Mouse (Mus musculus) liver, postnatal 0 days (tissue): Measurements from ENCODE around the gene Tmem259. TPM values are rescaled to one million over a fixed set of nuclear protein-coding genes. Genes with fewer than 3 reads are reported as not detected.
"Not testable (repeated sequence)": the region's sequence is repeated elsewhere in the genome, so short reads cannot be mapped to it uniquely, and the experiment has no call there.

ENCODE experiments used
- ATAC-seq: fragments of 200-750 bp; cut with Nextera tagmentation; 2 replicates; pipeline ENCODE4 v1.8.0; 2017; ENCODE audit warnings: mild to moderate bottlenecking, moderate library complexity
- DNase-seq: peaks from one replicate; pipeline ENCODE4 v3.0.0-alpha.2; 2016
- H3K27ac ChIP-seq: fragments of 300-500 bp; sonication (generic); 2 replicates; pipeline ENCODE4 v1.5.1; 2014; ENCODE audit warnings: antibody characterized with exemption, moderate library complexity, mild to moderate bottlenecking, low read depth
- H3K27me3 ChIP-seq: fragments of 300-500 bp; sonication (generic); 2 replicates; pipeline ENCODE4 v1.6.1; 2014; ENCODE audit warnings: low read length, control low read depth, mixed read lengths; ENCODE audit not compliant: insufficient read depth
- H3K36me3 ChIP-seq: fragments of 300-500 bp; sonication (generic); replicated peaks from 2 replicates; pipeline ENCODE4 v1.6.1; 2014; ENCODE audit warnings: mild to moderate bottlenecking, control low read depth, low read length, moderate library complexity, mixed read lengths; ENCODE audit not compliant: insufficient read depth
- H3K4me1 ChIP-seq: fragments of 300-500 bp; sonication (generic); 2 replicates; pipeline ENCODE4 v1.6.1; 2014; ENCODE audit warnings: antibody characterized with exemption, mild to moderate bottlenecking, control low read depth; ENCODE audit not compliant: insufficient read depth
- H3K4me2 ChIP-seq: fragments of 300-500 bp; sonication (generic); 2 replicates; pipeline ENCODE4 v1.6.1; 2014; ENCODE audit warnings: low read depth, mild to moderate bottlenecking, low read length, moderate library complexity, mixed read lengths
- H3K4me3 ChIP-seq: fragments of 300-500 bp; sonication (generic); 2 replicates; pipeline ENCODE4 v1.5.1; 2014; ENCODE audit warnings: low read depth, low read length
- H3K9ac ChIP-seq: fragments of 300-500 bp; sonication (generic); replicated peaks from 2 replicates; pipeline ENCODE4 v1.6.1; 2014; ENCODE audit warnings: mild to moderate bottlenecking, moderate library complexity
- H3K9me3 ChIP-seq: fragments of 300-500 bp; sonication (generic); 2 replicates; pipeline ENCODE4 v1.6.1; 2016; ENCODE audit warnings: mild to moderate bottlenecking, control low read depth, low read length, mixed read lengths
- CTCF ChIP-seq: sonication (generic); IDR thresholded peaks from 2 replicates; pipeline ENCODE4 v1.5.1; 2016; ENCODE audit warnings: antibody characterized with exemption, low read depth
- EP300 ChIP-seq: IDR thresholded peaks from 2 replicates; pipeline ENCODE4 v1.6.1; 2016; ENCODE audit warnings: antibody characterized with exemption, low read depth, mild to moderate bottlenecking
- WGBS: fragments of 180-500 bp; shearing (Covaris S2); extraction: QIAGEN DNeasy Blood & Tissue Kit; methylation state at CpG from one replicate; pipeline ENCODE4 v1.1.7; 2014; ENCODE audit not compliant: insufficient replicate concordance; 5-methylcytosine and 5-hydroxymethylcytosine counted together
- polyA plus RNA-seq: library from polyadenylated mRNA; unstranded; fragments of >200 nt; fragmentation: Nextera tagmentation; extraction: Ambion mirVana; gene quantifications from 2 replicates; pipeline ENCODE4 v1.2.1, GENCODE M21; 2015

Gene Tmem259
- polyA plus RNA-seq, 1 experiment from 2014 or later, result 13.2 TPM

GRCm38 (mm10) chr10:79966886-79967400, 17.2 kb downstream of the Tmem259 start:
- DNase-seq (no peak), ATAC-seq (no peak)
- Histone ChIP-seq H3K4me2 (no peak overlapping the region), H3K4me1 (no peaks in the 10 kb centered on the region), H3K36me3 (peaks cover 45% of the 10 kb centered on the region), H3K27ac (no peak overlapping the region), H3K4me3 (no peak overlapping the region), H3K9me3 (no peaks in the 10 kb centered on the region), H3K27me3 (peaks cover 19% of the 10 kb centered on the region), H3K9ac (no peak overlapping the region)
- 84% methylated on average over 5 of the region's 5 CpGs for WGBS
- TF ChIP-seq EP300 (no peak), CTCF (no peak)

DNA sequence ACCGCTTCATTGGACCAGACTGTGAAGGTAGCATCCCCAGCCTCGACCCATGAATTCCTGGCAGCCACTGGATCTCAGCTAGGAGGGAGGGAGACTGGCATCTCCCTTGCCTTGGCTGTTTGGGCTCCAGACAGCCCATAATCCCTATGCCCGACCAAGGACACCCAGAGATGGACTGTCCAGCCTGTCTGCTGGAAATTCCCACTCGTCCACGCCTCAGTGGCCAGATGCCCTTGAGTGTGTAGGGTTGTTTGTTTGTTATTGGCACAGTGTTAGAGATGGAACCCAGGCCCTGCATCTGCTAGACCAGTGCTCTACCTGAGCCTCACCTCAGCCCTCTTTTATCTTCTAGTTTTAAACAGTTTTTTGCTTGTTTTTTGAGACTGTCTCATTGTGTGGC, 18.8 kb downstream of the Tmem259 start:
- DNase-seq, result no peak
- Histone ChIP-seq H3K27ac (no peak overlapping the region), H3K4me3 (no peak overlapping the region), H3K4me1 (peaks cover 9% of the 10 kb centered on the region), H3K27me3 (peaks cover 3% of the 10 kb centered on the region), H3K9ac (no peak overlapping the region; the same call in 1 of the 2 replicates), H3K36me3 (peaks cover 49% of the 10 kb centered on the region), H3K9me3 (no peaks in the 10 kb centered on the region), H3K4me2 (no peak overlapping the region)
- no peak for TF ChIP-seq CTCF
- TF ChIP-seq EP300, result no peak
- ATAC-seq, result no peak
- WGBS, result 80% methylated on average over 5 of the region's 5 CpGs

- Histone ChIP-seq H3K4me3 (no peak overlapping the region), H3K4me1 (peaks cover 11% of the 10 kb centered on the region), H3K27ac (no peak overlapping the region), H3K36me3 (peaks cover 49% of the 10 kb centered on the region), H3K9me3 (no peaks in the 10 kb centered on the region), H3K27me3 (no peaks in the 10 kb centered on the region), H3K9ac (no peak overlapping the region), H3K4me2 (no peak overlapping the region)
- DNase-seq (no peak), ATAC-seq (no peak)
- no peak for TF ChIP-seq EP300
- TF ChIP-seq CTCF, result no peak
- 92% methylated on average over 7 of the region's 7 CpGs for WGBS
Observed at GRCm38 (mm10) chr10:79964727-79965126, 19.4 kb downstream of the Tmem259 start.

DNA sequence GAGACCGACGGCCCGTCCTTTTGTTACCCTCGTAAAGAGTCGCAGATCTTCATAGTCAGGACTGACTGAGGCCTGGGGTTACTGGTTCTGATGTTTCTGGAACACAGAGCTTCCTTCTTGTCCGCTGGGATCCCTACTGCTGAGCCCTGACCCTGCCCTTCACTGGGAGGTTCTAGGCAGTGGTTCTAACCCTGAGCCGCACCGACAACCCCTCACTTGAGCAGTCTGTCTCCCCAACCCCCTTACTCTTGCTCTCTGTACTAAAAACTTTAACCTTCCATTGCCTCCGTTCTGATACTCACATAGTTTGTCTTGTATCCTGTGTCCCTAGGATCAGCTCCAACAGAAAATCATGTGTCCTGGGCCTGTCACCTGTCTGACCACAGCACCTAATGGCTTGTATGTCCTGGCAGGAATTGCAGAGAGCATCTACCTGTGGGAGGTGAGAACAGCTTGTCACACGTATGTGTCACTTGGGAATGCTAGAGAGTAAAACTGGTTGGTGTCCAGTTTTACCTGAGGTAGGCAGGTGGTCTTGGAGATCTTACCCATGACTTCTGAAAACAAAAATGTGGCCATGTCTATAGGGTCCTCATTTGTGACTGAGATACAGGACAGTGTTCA, 23.3 kb downstream of the Tmem259 start:
- ATAC-seq, result no peak

DNA sequence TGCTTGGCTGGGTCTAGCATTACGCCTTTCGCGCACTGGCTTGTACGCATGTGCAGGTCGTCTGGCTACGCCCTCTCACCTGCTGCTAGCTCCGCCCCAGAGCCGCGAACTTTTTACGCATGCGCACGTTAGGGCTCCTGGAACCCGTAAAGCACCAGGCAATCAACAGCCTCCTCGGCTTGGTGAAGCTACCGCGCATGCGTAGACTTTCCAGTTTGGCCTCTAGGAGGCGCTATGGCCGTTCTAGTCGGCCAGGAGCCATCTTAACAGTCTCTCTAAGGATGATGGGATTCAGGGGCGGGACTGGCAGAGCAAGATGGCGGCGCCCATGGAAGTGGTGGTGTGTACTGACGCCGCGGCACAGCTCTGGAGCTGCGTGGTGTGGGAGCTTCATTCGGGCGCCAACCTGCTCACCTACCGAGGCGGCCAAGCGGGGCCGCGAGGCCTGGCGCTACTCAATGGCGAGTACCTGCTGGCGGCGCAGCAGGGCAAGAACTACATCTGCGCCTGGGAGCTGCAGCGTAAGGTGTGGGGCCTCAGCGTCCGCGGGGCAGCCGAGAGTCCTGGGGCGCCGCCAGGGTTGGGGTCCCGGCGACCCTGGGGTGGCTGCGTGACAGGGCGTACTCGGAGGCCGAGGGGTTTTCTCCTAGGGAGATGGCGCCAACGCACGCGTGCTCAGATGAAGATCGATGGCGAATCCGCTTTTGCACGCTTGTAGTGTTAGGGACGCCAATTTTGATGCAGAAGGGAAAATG, 24.1 kb downstream of the Tmem259 start, which contains the start of gene Wdr18:
Gene Wdr18 (plus strand): TSS at position 306 of the 755 bp plus-strand sequence.
- Histone ChIP-seq H3K4me2 (peak within 1 kb of the TSS; percentile 99), H3K4me1 (peaks cover 15% of the 10 kb centered on the region), H3K9me3 (no peaks in the 10 kb centered on the region), H3K27me3 (no peaks in the 10 kb centered on the region), H3K9ac (peak within 1 kb of the TSS; percentile 83), H3K4me3 (peak within 1 kb of the TSS; percentile 98), H3K36me3 (peaks cover 17% of the 10 kb centered on the region), H3K27ac (peak within 1 kb of the TSS; percentile 74)
- DNase-seq, result peak; percentile 100
- 0 out of 2 replicates have a peak, but pooled peaks have one; percentile 14 for TF ChIP-seq EP300
- TF ChIP-seq CTCF, result peak; percentile 100
- ATAC-seq, result peak; percentile 94
- under 1% methylated on average over 61 of the region's 61 CpGs for WGBS

More for the DNA sequence above, 23.3 kb downstream of the Tmem259 start:
- peak overlapping the region; percentile 99 for H3K4me2 ChIP-seq
- H3K36me3 ChIP-seq, result peaks cover 24% of the 10 kb centered on the region
- H3K4me3 ChIP-seq, result peak overlapping the region; percentile 98
- peaks cover 15% of the 10 kb centered on the region for H3K4me1 ChIP-seq
- peak overlapping the region; percentile 83 for H3K9ac ChIP-seq
- TF ChIP-seq CTCF, result no peak
- no peak for DNase-seq
- WGBS, result 7% methylated on average over 10 of the region's 10 CpGs
- no peaks in the 10 kb centered on the region for H3K9me3 ChIP-seq
- H3K27me3 ChIP-seq, result no peaks in the 10 kb centered on the region
- peak overlapping the region; percentile 52; the same call in 1 of the 2 replicates for H3K27ac ChIP-seq

GRCm38 (mm10) chr10:79959412-79959811, 24.7 kb downstream of the Tmem259 start:
- WGBS, result 34% methylated on average over 10 of the region's 10 CpGs
- peak; percentile 26 for ATAC-seq
- H3K27ac ChIP-seq, result peak overlapping the region; percentile 74
- peak overlapping the region; percentile 98; the same call in 1 of the 2 replicates for H3K4me3 ChIP-seq
- not testable (repeated sequence) for H3K9me3 ChIP-seq, H3K27me3 ChIP-seq, H3K9ac ChIP-seq, DNase-seq
- H3K4me2 ChIP-seq, result peak overlapping the region; percentile 53
- peaks cover 15% of the 10 kb centered on the region for H3K4me1 ChIP-seq
- peaks cover 12% of the 10 kb centered on the region for H3K36me3 ChIP-seq
